Mouse (Mus musculus) Muller cell, postnatal 12 days (primary cell): ENCODE measurements around the gene Meltf.
"Not testable (repeated sequence)": the region's sequence is repeated elsewhere in the genome, so short reads cannot be mapped to it uniquely, and the experiment has no call there.

Experiments used
- DNase-seq: peaks from one replicate; pipeline ENCODE4 v3.0.0-alpha.2; 2015; ENCODE audit errors: inconsistent ontology term

Gene Meltf

DNA sequence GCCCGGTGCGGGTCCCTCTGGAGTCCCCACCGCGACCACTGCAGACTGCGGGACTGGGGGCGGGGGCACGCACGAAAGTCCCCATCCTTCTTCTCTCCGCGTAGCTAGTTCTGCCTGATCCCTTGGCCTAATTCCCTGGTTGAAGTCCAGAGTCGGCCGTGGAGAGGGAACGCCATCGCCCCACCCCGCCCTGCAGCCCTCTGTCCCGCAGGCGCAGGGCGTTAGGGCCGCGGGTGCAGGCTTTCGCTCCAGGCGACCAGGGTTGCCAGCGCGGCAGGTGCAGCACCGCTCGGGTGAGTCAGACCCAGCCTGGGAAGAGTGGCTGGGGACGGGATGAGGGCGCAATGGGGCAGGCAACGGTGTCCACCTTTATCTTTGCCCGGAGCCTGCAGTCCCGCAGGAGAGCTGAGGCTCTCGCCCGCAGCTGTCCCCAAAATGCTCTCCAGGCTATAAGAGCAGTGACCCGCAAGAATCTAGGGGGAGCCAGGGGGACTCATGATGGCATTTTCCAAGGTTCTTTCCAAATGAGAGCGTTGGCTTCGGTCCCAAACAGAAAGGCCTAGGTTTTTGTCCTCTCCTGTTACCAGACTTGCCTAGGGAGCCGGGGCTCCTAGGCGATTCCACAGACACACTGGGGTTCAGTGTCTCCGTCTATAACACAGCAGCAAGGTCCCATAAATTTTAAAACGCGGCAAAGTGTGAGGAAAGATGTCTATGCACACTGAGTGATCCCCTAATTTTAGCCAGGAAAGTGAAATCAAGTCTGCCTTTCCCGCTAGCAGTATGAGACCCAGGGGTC, 55.3 kb downstream of the Meltf start, which contains the start of gene Pigz:
Gene Pigz, plus strand, starts transcription at position 101 of the 799 bp plus-strand sequence.
- peak; percentile 79 for DNase-seq

DNA sequence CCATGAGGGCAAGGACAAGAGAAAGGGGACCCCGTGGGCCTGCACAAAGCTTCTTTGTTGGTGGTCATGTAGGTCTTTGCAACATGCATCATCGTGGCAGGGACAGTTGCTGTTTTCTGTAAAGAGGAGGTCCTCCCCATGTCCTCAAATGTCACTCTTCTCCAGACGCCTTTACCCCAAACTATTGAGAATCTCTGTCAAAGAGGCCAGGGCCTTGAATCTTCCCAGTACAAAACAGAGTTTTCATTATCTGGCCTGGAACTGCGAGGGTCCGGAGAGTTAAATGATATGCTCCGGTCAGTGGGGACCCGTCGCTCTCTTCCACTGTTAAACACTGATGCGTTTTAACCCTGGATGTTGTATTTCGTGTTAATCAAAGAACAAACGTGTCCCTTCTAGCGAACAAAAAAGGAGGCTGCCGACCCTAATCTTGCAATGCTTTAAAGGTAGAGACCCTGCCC, 56.0 kb downstream of the Meltf start:
- DNase-seq = peak; percentile 29

- DNase-seq = peak; percentile 21
Observed at GRCm38 (mm10) chr16:31935091-31935979, 56.7 kb downstream of the Meltf start.

DNA sequence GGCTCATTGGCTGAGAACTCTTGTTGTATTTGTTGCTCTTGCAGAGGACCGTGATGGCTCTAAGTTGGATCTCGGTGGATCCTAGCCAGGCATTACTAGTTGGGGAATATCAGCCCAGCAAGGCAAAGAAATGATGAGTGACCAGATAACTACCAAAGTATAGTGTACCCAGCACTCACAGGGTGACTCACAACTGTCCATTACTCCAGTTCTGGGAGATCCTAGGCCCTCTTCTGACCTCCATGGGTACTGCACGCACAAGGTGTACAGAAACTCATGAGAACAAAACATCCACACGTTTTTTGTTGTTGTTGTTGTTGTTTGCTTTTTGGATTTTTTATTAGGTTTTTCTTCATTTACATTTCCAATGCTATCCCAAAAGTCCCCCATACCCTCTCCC, 58.0 kb downstream of the Meltf start:
- no peak for DNase-seq

DNA sequence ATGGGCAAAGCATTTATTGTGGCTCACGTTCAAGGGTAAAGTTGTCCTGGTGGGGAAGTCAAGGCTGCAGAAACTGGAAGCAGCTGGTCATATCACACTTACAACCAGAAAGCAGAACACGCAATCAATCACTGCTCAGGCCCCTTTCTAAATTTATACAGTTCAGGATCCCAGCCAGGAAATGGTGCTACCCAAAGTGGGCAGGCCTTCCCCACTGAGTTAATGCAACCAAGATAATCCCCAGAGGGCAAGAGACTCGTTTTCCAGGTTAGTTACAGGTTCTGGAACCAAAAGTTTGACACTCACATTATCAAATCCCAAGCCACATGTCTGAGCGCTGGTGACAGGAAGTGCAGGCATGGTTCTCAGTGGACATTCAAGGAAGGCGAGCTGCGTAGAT, 60.2 kb downstream of the Meltf start:
- DNase-seq = no peak

- no peak for DNase-seq
Observed at GRCm38 (mm10) chr16:31940586-31940985, 62.0 kb downstream of the Meltf start.

- DNase-seq = peak; percentile 60
Observed at GRCm38 (mm10) chr16:31943980-31944379, 65.4 kb downstream of the Meltf start.

DNA sequence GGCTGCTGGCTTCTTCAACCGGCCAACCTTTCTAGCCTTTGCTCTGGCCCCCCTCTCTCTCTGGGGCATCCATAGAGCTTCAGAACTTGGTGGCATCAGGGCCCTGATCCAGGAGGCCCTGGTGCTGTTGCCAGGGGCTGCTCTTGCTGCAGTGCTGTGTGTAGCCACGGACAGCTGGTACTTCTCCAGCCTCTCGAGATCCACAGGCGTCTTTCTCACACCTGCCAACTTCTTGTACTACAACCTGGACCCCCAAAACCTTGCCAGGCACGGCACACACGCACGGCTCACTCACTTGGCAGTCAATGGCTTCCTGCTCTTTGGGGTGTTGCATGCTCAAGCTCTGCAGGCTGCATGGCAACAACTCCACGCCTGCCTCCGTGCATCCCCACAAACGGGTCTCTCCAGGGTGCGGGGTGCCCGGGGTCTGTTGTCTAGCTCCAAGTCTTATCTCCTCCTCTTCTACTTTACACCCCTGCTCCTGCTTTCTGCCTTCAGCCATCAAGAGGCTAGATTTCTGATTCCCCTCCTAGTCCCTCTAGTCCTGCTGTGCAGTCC, 66.2 kb downstream of the Meltf start:
- no peak for DNase-seq

GRCm38 (mm10) chr16:31945372-31945771, 66.8 kb downstream of the Meltf start:
- no peak for DNase-seq

- DNase-seq = not testable (repeated sequence)
Observed at GRCm38 (mm10) chr16:31945986-31946385, 67.4 kb downstream of the Meltf start.

DNA sequence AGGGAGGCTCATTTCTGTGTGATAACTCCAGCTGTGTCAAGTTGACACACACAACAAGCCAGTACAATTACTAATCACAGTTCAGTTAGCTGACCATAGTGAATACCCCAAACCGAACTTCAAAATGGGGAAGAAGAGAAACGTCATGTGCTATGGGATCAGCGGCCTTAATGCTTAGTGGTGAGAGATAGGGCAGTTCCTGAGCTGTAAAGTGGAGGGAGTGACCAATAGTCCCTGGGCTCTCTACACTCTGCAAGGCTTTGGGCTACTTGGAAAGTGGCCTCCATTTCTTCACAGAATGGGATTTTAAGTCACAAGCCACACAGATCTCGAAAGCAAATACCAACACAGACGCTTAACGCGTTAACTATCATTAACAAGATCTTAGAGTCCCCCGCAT, 68.7 kb downstream of the Meltf start:
- DNase-seq = no peak

- no peak for DNase-seq
Observed at GRCm38 (mm10) chr16:31947901-31948316, 69.3 kb downstream of the Meltf start.

DNA sequence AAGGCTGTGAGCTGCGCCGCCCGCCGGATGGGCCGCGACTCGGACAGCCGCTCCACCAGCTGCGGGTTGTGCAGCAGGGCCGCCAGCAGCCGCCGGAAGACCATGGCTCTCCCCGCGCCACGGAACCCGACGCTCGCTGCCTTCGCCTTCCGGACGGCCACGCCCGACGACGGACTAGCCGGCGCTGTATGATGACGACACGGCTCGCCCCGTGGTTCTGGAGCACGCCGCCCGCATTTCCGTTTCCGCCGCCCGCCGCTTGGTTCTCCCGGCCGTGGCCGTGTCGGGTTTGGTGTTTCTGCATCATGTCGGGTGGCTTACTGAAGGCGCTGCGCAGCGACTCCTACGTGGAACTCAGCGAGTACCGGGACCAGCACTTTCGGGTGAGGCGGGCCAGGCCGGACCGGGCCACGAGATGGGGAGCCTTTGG, 69.8 kb downstream of the Meltf start, which contains the start of the genes 0610012G03Rik and Ncbp2:
Gene 0610012G03Rik, minus strand, starts transcription at position 150 of the 430 bp plus-strand sequence.
Gene Ncbp2, plus strand, starts transcription at position 169 of the 430 bp plus-strand sequence.
- peak; percentile 94 for DNase-seq
